Mouse (Mus musculus) WW6 (cell line): ENCODE measurements around the gene 2310057M21Rik.
"Not testable (repeated sequence)": the region's sequence is repeated elsewhere in the genome, so short reads cannot be mapped to it uniquely, and the experiment has no call there.

Experiments used
- DNase-seq: peaks from one replicate; pipeline ENCODE4 v3.0.0-alpha.2; 2013; ENCODE audit warnings: low read depth, low spot score

The 2310057M21Rik gene

GRCm38 (mm10) chr7:131362615-131363300 lies at the start of gene 2310057M21Rik:
2310057M21Rik (minus strand) TSS chr7:131362759.
- peak; percentile 96 for DNase-seq

- DNase-seq: no peak
Measured at GRCm38 (mm10) chr7:131411941-131412270, 49.3 kb upstream of the 2310057M21Rik start.

GRCm38 (mm10) chr7:131411221-131411940 lies 48.8 kb upstream of the 2310057M21Rik start:
- no peak for DNase-seq

GRCm38 (mm10) chr7:131410416-131411058 lies 48.0 kb upstream of the 2310057M21Rik start, which contains the start of the genes Ikzf5 and Acadsb:
Ikzf5 (minus strand) TSS chr7:131410521.
Acadsb (plus strand) TSS chr7:131410601.
- peak; percentile 91 for DNase-seq

- no peak for DNase-seq
Measured at GRCm38 (mm10) chr7:131409988-131410385, 47.4 kb upstream of the 2310057M21Rik start.

- DNase-seq: no peak
Measured at GRCm38 (mm10) chr7:131409321-131409987, 46.9 kb upstream of the 2310057M21Rik start.

GRCm38 (mm10) chr7:131391761-131392160 lies 29.2 kb upstream of the 2310057M21Rik start:
- not testable (repeated sequence) for DNase-seq

- DNase-seq: no peak
Measured at GRCm38 (mm10) chr7:131371880-131372651, 9.5 kb upstream of the 2310057M21Rik start.

- DNase-seq: no peak
Measured at GRCm38 (mm10) chr7:131371470-131371860, 8.9 kb upstream of the 2310057M21Rik start.

GRCm38 (mm10) chr7:131370648-131371469 lies 8.3 kb upstream of the 2310057M21Rik start, which contains the start of gene Pstk:
Pstk (plus strand) TSS chr7:131371141.
- DNase-seq: peak; percentile 81

GRCm38 (mm10) chr7:131364131-131364530 lies 1.6 kb upstream of the 2310057M21Rik start:
- no peak for DNase-seq

- DNase-seq: no peak
Measured at GRCm38 (mm10) chr7:131362269-131362614, 317 bp downstream of the 2310057M21Rik start.

GRCm38 (mm10) chr7:131356105-131356504 lies 6.5 kb downstream of the 2310057M21Rik start:
- DNase-seq: no peak

- no peak for DNase-seq
Measured at GRCm38 (mm10) chr7:131345856-131346541, 16.6 kb downstream of the 2310057M21Rik start.

GRCm38 (mm10) chr7:131337502-131338068 lies 25.0 kb downstream of the 2310057M21Rik start:
- DNase-seq: no peak

GRCm38 (mm10) chr7:131333564-131333963 lies 29.0 kb downstream of the 2310057M21Rik start, which contains the start of gene Fam24a:
Fam24a (plus strand) TSS chr7:131333864.
- no peak for DNase-seq

GRCm38 (mm10) chr7:131331688-131332087 lies 30.9 kb downstream of the 2310057M21Rik start:
- no peak for DNase-seq

GRCm38 (mm10) chr7:131329416-131329815 lies 33.1 kb downstream of the 2310057M21Rik start, which contains the start of gene Fam24b:
Fam24b (minus strand) TSS chr7:131329516.
- no peak for DNase-seq

- no peak for DNase-seq
Measured at GRCm38 (mm10) chr7:131327054-131327453, 35.5 kb downstream of the 2310057M21Rik start.
